Mouse (Mus musculus) heart, adult 2 months (tissue): ENCODE measurements around the gene Nptn. TPM values are rescaled to one million over a fixed set of nuclear protein-coding genes. Genes with fewer than 3 reads are reported as not detected.

Source experiments
- DNase-seq, 2 experiments: peaks; one replicate each; pipeline ENCODE4 v3.0.0; 2021
- H3K27ac ChIP-seq: fragments of 200-600 bp; 2 replicates; pipeline ENCODE4 v1.8.1; 2022
- H3K27me3 ChIP-seq: fragments of 200-500 bp; 2 replicates; pipeline ENCODE4 v1.6.1; 2012; ENCODE audit warnings: mild to moderate bottlenecking, low read length, inconsistent platforms, mixed read lengths; ENCODE audit not compliant: control insufficient read depth, insufficient read depth
- H3K36me3 ChIP-seq: fragments of 200-500 bp; 2 replicates; pipeline ENCODE4 v1.6.1; 2012; ENCODE audit warnings: low read length, inconsistent platforms; ENCODE audit not compliant: control insufficient read depth, insufficient read depth
- H3K4me1 ChIP-seq: fragments of 200-500 bp; 2 replicates; pipeline ENCODE4 v1.6.1; 2011; ENCODE audit warnings: low read length; ENCODE audit not compliant: control insufficient read depth, insufficient read depth
- H3K4me3 ChIP-seq: fragments of 200-600 bp; 2 replicates; pipeline ENCODE4 v1.8.1; 2022
- H3K79me2 ChIP-seq: fragments of 200-500 bp; replicated peaks from 2 replicates; pipeline ENCODE4 v1.6.1; 2012; ENCODE audit warnings: mild to moderate bottlenecking, inconsistent platforms, low read length, moderate library complexity, mixed read lengths; ENCODE audit not compliant: control insufficient read depth, insufficient read depth
- H3K9ac ChIP-seq: fragments of 200-500 bp; 2 replicates; pipeline ENCODE4 v1.6.1; 2012; ENCODE audit warnings: low read depth, mild to moderate bottlenecking, control low read depth, inconsistent platforms, low read length, mixed read lengths
- CTCF ChIP-seq: fragments of 200-600 bp; IDR thresholded peaks from 2 replicates; pipeline ENCODE4 v1.8.1; 2022; ENCODE audit warnings: antibody characterized with exemption, mild to moderate bottlenecking, moderate library complexity
- EP300 ChIP-seq: fragments of 200-500 bp; IDR thresholded peaks from 2 replicates; pipeline ENCODE4 v1.6.1; 2011; ENCODE audit warnings: low read depth, low read length, control low read depth; ENCODE audit not compliant: insufficient read depth
- POLR2A ChIP-seq: fragments of 200-500 bp; IDR thresholded peaks from 2 replicates; pipeline ENCODE4 v1.6.1; 2011; ENCODE audit warnings: mild to moderate bottlenecking, low read depth, low read length, control low read depth; ENCODE audit not compliant: insufficient read depth
- WGBS: fragments of 180-500 bp; shearing (Covaris S2); methylation state at CpG from one replicate; pipeline ENCODE4 v1.1.7; 2018; 5-methylcytosine and 5-hydroxymethylcytosine counted together
- intact Hi-C: fragments of 180-260 bp; cut with DNase I; formaldehyde crosslinking; loops from one replicate; pipeline ENCODE4 v1.15.1; 2025
- polyA plus RNA-seq: library from polyadenylated mRNA; depleted of rRNA; stranded (reverse); fragments of >200 nt; gene quantifications from 2 replicates; pipeline ENCODE4 v1.2.3, GENCODE M21; 2012
- total RNA-seq, 2 experiments: library from RNA; stranded (reverse); gene quantifications; 2 replicates each; pipeline ENCODE4 v1.2.3; 2021

Nptn gene
- total and polyA plus RNA-seq, 3 experiments = 123 to 282 (median 124) TPM

DNA sequence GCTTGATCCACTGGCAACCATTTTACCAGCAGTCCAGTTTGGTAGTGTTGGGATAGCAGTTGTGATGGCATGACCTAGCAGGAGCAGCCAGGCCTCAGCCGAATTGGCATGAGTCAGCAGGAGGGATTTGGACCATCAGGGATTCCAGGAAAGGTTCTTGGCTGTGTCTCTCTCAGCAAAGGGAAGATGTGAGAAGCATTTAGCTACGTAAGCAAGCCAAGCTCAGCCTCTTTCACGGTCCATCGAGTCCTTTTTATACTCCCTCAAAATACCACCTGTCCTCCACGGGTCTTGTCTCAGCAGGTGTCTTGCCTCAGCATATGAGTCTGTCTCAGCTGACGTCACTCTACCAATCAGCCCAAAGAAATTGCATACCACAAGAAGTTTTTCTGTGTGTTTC lies 101.3 kb downstream of the Nptn start:
- intact Hi-C loops = no loop called here
- no peaks in the 10 kb centered on the region for H3K79me2 ChIP-seq
- WGBS = 62% methylated on average over 6 of the region's 6 CpGs
- DNase-seq = no peak
- no peaks in the 10 kb centered on the region for H3K36me3 ChIP-seq
- no peaks in the 10 kb centered on the region; the same call in 1 of the 2 replicates for H3K27me3 ChIP-seq
- H3K4me1 ChIP-seq = no peaks in the 10 kb centered on the region
- TF ChIP-seq CTCF (no peak), POLR2A (no peak), EP300 (no peak)
- H3K27ac ChIP-seq = no peak overlapping the region
- H3K9ac ChIP-seq = no peak overlapping the region
- no peak overlapping the region for H3K4me3 ChIP-seq

DNA sequence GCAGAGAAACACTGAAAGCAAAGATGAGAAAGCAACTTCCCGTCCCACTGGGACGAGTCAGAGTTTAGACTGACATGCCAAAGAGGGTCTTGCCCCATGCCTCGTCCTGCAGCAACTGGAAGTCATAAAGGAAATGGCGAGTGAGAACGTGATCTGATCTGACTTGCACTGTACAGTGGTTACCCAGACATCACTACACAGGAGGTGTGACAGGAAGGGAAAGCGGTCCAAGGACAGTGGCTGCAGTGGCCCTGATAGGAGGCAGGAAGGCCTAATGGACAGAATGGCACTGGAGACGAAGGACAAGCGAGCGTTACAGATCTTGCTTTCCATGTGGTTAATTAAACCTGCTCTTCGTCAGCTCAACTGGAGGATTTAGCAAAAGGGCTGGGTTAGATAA lies 103.2 kb downstream of the Nptn start:
- no peak for DNase-seq
- WGBS = 54% methylated on average over 10 of the region's 10 CpGs
- H3K4me1 ChIP-seq = no peaks in the 10 kb centered on the region
- no peak overlapping the region for H3K9ac ChIP-seq
- no peak overlapping the region for H3K4me3 ChIP-seq
- intact Hi-C loops = no loop called here
- no peak overlapping the region for H3K27ac ChIP-seq
- H3K36me3 ChIP-seq = no peaks in the 10 kb centered on the region
- TF ChIP-seq POLR2A (no peak), CTCF (no peak), EP300 (no peak)
- H3K79me2 ChIP-seq = no peaks in the 10 kb centered on the region
- no peaks in the 10 kb centered on the region; the same call in 1 of the 2 replicates for H3K27me3 ChIP-seq

DNA sequence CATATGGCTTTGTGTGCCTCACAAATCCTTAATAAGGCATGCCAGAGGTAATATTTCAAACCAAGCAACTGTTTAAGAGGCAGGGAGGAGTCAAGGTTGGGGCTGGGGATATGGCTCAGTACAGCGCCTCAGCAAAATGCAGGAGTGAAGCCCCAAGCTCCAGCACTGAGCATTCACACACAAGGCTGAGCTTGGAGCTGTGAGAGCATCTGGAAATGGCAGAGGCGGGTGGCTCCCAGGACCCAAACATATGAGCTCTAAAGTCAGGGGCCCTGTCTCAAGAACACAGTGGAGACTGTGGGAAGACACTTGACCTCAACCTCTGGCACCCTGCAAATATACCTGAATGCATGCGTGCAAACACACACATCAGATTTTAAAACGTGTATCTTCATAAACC lies 106.0 kb downstream of the Nptn start:
- intact Hi-C loops = no loop called here
- H3K27ac ChIP-seq = no peak overlapping the region
- H3K9ac ChIP-seq = no peak overlapping the region
- H3K79me2 ChIP-seq = no peaks in the 10 kb centered on the region
- no peaks in the 10 kb centered on the region for H3K36me3 ChIP-seq
- WGBS = 92% methylated on average over 4 of the region's 4 CpGs
- DNase-seq = no peak
- H3K4me3 ChIP-seq = no peak overlapping the region
- no peaks in the 10 kb centered on the region; the same call in 1 of the 2 replicates for H3K27me3 ChIP-seq
- no peak for TF ChIP-seq CTCF
- no peak for TF ChIP-seq POLR2A
- no peak for TF ChIP-seq EP300
- H3K4me1 ChIP-seq = no peaks in the 10 kb centered on the region

DNA sequence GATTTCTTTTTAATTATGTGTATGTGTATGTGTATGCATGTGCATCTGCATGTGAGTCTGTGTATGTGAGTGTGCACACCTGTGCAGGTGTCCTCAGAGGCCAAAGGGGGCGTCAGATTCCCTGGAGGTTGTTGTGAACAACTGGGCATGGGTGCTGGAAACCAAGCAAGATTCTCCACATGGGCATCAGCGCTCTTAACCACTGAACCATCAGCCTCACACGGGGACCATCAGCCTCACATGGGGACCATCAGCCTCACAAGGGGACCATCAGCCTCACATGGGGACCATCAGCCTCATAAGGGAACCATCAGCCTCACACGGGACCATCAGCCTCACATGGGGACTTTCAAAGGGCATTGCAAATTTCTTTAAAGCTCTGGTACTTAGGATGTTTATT lies 108.7 kb downstream of the Nptn start:
- H3K9ac ChIP-seq = no peak overlapping the region
- no peaks in the 10 kb centered on the region for H3K79me2 ChIP-seq
- 74% methylated on average over 4 of the region's 4 CpGs for WGBS
- no peak overlapping the region for H3K27ac ChIP-seq
- H3K4me3 ChIP-seq = no peak overlapping the region
- TF ChIP-seq EP300 (no peak), CTCF (no peak), POLR2A (no peak)
- H3K27me3 ChIP-seq = no peaks in the 10 kb centered on the region; the same call in 1 of the 2 replicates
- H3K36me3 ChIP-seq = no peaks in the 10 kb centered on the region
- intact Hi-C loops = no loop called here
- H3K4me1 ChIP-seq = no peaks in the 10 kb centered on the region
- DNase-seq = no peak

DNA sequence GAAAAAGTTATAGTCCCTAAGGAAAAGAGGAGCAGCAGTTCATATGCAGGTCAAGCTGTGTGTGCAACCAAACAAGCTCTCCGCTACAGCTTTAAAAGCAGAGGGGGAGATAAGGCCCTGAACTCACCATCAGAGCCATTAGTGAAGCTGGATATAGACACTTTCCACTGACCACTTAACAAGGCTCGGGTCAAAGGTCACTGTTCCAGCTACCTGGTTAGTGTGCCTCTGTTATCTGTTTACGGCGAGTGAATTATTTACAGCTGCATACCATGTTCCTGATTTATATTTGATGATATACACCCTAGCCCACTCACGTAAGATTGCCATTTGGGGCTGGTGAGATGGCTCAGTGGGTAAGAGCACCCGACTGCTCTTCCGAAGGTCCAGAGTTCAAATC lies 109.4 kb downstream of the Nptn start:
- H3K27ac ChIP-seq = no peak overlapping the region
- H3K79me2 ChIP-seq = no peaks in the 10 kb centered on the region
- H3K4me3 ChIP-seq = no peak overlapping the region
- intact Hi-C loops = no loop called here
- no peak for TF ChIP-seq CTCF
- no peak for TF ChIP-seq EP300
- no peak for TF ChIP-seq POLR2A
- H3K4me1 ChIP-seq = no peaks in the 10 kb centered on the region
- DNase-seq = no peak
- H3K36me3 ChIP-seq = no peaks in the 10 kb centered on the region
- no peak overlapping the region for H3K9ac ChIP-seq
- WGBS = 82% methylated on average over 7 of the region's 7 CpGs
- no peaks in the 10 kb centered on the region; the same call in 1 of the 2 replicates for H3K27me3 ChIP-seq

DNA sequence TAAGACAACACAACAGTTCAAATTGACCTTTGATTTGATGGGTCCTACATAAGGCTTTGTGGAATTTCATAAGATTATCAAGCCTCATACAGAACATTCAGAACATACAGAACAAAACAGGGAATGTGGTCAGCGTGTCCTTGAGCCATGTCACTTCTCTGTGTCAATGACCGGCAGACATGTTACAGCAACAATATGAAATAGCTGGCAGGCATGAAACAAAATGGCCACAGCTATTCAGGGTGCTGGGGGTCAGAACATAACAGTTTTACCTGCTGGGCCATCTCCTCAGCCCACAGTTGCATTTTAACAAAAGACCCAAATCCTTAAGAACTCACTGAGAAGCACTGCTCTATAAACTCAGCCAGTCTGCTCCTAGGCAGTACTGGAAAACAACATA lies 116.4 kb downstream of the Nptn start:
- intact Hi-C loops = no loop called here

More for the DNA sequence above, 116.4 kb downstream of the Nptn start:
- Histone ChIP-seq H3K27ac (no peak overlapping the region), H3K4me3 (no peak overlapping the region), H3K27me3 (peaks cover 3% of the 10 kb centered on the region; the same call in 1 of the 2 replicates), H3K9ac (no peak overlapping the region), H3K4me1 (no peaks in the 10 kb centered on the region), H3K79me2 (no peaks in the 10 kb centered on the region), H3K36me3 (no peaks in the 10 kb centered on the region)
- DNase-seq = no peak
- TF ChIP-seq EP300 (no peak), POLR2A (no peak), CTCF (no peak)
- 89% methylated on average over 2 of the region's 2 CpGs for WGBS
